Mouse (Mus musculus) liver, embryonic 16.5 days (tissue): ENCODE measurements at regions not wholly inside any gene's neighbourhood (a gene's known extent, or its start where the extent isn't known, plus 50 kb on each side); places are given as distances from the start of the nearest gene placed in this dataset.

Source experiments
- ATAC-seq: fragments of 200-750 bp; cut with Nextera tagmentation; 2 replicates; pipeline ENCODE4 v1.8.0; 2017; ENCODE audit warnings: low read depth, mild to moderate bottlenecking, moderate number of reproducible peaks, moderate library complexity
- H3K27ac ChIP-seq: fragments of 300-500 bp; sonication (generic); 2 replicates; pipeline ENCODE4 v1.5.1; 2014; ENCODE audit warnings: mild to moderate bottlenecking, low read length
- H3K27me3 ChIP-seq: fragments of 300-500 bp; sonication (generic); 2 replicates; pipeline ENCODE4 v1.6.1; 2014; ENCODE audit warnings: low read depth, low read length, mixed read lengths; ENCODE audit not compliant: control insufficient read depth, insufficient read depth
- H3K36me3 ChIP-seq: fragments of 300-500 bp; sonication (generic); 2 replicates; pipeline ENCODE4 v1.6.1; 2014; ENCODE audit warnings: mild to moderate bottlenecking; ENCODE audit not compliant: control insufficient read depth, insufficient read depth
- H3K4me1 ChIP-seq: fragments of 300-500 bp; sonication (generic); 2 replicates; pipeline ENCODE4 v1.6.1; 2014; ENCODE audit warnings: low read depth, low read length, mixed read lengths; ENCODE audit not compliant: control insufficient read depth
- H3K4me2 ChIP-seq: fragments of 300-500 bp; sonication (generic); 2 replicates; pipeline ENCODE4 v1.6.1; 2014; ENCODE audit warnings: low read depth, low read length, mixed read lengths
- H3K4me3 ChIP-seq: fragments of 300-500 bp; sonication (generic); 2 replicates; pipeline ENCODE4 v1.5.1; 2014; ENCODE audit warnings: low read depth, mild to moderate bottlenecking, low read length
- H3K9ac ChIP-seq: fragments of 300-500 bp; sonication (generic); 2 replicates; pipeline ENCODE4 v1.6.1; 2014; ENCODE audit warnings: low read depth, low read length
- H3K9me3 ChIP-seq: fragments of 300-500 bp; sonication (generic); replicated peaks from 2 replicates; pipeline ENCODE4 v1.6.1; 2016; ENCODE audit warnings: low read length; ENCODE audit not compliant: control insufficient read depth
- WGBS: fragments of 180-500 bp; shearing (Covaris S2); extraction: QIAGEN DNeasy Blood & Tissue Kit; methylation state at CpG from one replicate; pipeline ENCODE4 v1.1.7; 2014; ENCODE audit not compliant: insufficient replicate concordance; 5-methylcytosine and 5-hydroxymethylcytosine counted together

DNA sequence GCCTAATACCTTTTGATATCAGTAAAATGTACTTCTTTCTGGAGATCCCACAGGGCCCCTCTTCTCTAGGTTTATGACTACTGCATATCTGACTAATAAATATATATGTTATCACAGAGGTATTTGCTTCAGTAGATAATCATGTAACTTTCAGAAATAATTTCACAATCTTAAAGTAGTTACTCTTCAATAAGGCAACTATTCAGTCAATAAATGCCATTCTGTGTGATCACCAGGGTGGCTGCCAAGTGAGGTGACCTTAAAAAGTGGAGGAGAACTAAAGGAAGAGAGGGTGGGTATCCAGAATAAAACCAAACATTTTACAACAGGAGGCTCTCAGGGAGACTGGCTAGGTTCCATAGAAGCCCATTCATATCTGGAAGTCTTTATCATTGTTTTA lies 748.4 kb downstream of the Inhba start:
- H3K9me3 ChIP-seq: no peaks in the 10 kb centered on the region
- H3K4me1 ChIP-seq: no peaks in the 10 kb centered on the region
- no peak overlapping the region for H3K4me2 ChIP-seq
- H3K36me3 ChIP-seq: no peaks in the 10 kb centered on the region
- no peaks in the 10 kb centered on the region for H3K27me3 ChIP-seq
- H3K9ac ChIP-seq: no peak overlapping the region
- no peak overlapping the region for H3K27ac ChIP-seq
- no peak for ATAC-seq
- no peak overlapping the region for H3K4me3 ChIP-seq

DNA sequence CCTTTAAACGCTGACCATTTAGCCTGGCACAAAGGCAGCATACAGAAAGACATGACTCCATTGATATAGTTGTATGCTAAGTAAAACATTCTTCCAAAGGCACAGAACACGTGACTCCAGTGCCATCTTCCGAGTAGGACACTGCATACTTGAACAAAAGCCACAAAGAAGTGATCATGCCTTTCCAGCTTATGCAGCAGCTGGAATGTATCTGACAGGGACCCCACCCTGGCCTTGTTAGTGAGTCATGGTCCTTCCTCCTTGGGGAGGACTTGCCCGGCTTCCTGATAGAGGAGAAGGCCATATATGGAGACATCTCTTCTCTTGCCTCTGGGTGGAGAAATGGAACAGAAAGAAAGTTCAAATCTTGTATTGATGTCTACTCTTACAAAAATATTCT lies 749.8 kb downstream of the Inhba start:
- no peak overlapping the region for H3K4me3 ChIP-seq
- no peaks in the 10 kb centered on the region for H3K36me3 ChIP-seq
- ATAC-seq: no peak
- WGBS: 52% methylated on average over 4 of the region's 4 CpGs
- no peak overlapping the region for H3K4me2 ChIP-seq
- no peak overlapping the region for H3K27ac ChIP-seq
- no peaks in the 10 kb centered on the region for H3K4me1 ChIP-seq
- no peak overlapping the region for H3K9ac ChIP-seq
- no peaks in the 10 kb centered on the region for H3K9me3 ChIP-seq
- H3K27me3 ChIP-seq: no peaks in the 10 kb centered on the region

DNA sequence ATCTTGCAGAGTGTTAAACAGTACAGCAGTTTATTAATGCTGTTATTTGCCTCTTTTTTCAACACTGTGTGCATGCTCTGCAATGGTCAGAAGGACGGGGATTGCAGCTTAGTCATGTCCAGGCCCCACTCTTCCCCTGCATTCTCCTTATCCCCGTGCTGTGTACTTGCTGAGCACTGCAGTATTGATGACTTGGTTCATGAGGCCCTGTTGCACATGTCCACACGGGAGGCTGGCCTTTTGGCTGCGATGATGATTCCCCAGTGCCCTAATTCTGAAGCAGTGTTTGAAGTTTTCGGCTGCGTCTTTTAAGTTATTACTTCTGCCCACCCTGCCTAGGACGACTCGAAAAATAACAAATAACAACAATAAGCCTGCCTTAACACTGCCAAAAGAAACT lies 750.7 kb downstream of the Inhba start:
- Histone ChIP-seq H3K9ac (no peak overlapping the region), H3K4me3 (no peak overlapping the region), H3K4me2 (no peak overlapping the region), H3K27ac (no peak overlapping the region), H3K27me3 (no peaks in the 10 kb centered on the region), H3K4me1 (no peaks in the 10 kb centered on the region), H3K36me3 (no peaks in the 10 kb centered on the region), H3K9me3 (no peaks in the 10 kb centered on the region)
- ATAC-seq: no peak
- 67% methylated on average over 8 of the region's 8 CpGs for WGBS

DNA sequence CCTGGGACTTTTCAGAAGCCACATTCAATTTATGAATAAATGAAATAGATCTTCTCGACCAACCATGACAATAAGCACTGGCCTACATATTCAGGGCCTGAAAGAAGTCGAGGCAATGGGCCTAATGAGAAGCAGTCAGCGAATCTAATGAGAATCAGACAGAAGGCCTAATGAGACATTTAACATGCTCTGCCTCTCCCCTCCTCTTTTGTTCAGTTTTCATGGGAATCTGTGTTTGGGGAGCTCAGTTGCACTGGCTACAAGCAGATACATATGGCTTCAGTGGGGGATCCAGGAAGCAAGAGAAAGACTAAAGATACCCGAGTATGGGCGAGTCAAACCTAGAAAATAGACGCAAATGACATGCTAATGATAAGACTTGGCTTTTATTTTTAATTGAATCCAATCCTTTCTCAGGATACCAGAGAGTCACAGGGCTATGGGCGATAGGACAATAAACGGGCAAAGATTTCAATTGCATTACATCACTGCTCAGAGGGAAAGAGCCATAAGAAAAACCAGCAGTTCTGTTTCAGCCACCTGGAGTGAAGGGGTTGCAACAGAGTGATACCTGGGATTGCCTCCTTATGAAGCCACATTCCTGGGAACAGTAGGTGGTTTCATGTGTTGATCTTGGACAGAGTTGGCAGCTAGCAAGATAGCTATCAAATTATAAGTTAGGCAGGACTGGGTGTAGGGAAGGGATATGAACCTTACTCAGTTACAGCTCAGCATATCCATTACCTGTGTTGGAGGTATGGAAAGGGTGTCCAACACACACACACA lies 751.3 kb downstream of the Inhba start:
- WGBS: 60% methylated on average over 8 of the region's 8 CpGs
- ATAC-seq: no peak
- H3K27ac ChIP-seq: no peak overlapping the region
- no peaks in the 10 kb centered on the region for H3K9me3 ChIP-seq
- no peak overlapping the region for H3K9ac ChIP-seq
- H3K36me3 ChIP-seq: no peaks in the 10 kb centered on the region
- H3K4me3 ChIP-seq: no peak overlapping the region
- no peak overlapping the region for H3K4me2 ChIP-seq
- H3K4me1 ChIP-seq: no peaks in the 10 kb centered on the region
- H3K27me3 ChIP-seq: no peaks in the 10 kb centered on the region

DNA sequence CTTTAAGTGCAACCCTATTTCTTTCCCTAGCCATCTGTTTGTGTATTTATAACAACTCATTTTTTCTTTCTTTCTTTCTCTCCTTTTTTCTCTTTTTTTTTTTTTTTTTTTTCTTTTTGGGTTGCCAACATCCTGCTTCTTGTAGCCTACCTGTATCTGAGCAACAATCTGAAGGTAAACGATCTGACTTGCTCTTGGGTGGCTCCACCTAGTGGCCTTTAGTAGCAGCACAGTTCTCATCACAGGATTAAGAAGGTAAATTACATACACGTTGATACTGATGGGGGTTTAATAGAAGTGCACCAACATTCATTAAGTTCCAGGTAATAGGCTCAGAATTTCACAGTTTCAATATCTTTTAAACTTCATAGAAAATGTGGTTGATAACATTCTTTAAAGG lies 752.1 kb downstream of the Inhba start:
- Histone ChIP-seq H3K4me1 (no peaks in the 10 kb centered on the region), H3K4me3 (no peak overlapping the region), H3K9me3 (no peaks in the 10 kb centered on the region), H3K4me2 (no peak overlapping the region), H3K27ac (no peak overlapping the region), H3K36me3 (no peaks in the 10 kb centered on the region), H3K27me3 (no peaks in the 10 kb centered on the region), H3K9ac (no peak overlapping the region)
- WGBS: 1% methylated on average over 2 of the region's 2 CpGs
- no peak for ATAC-seq

DNA sequence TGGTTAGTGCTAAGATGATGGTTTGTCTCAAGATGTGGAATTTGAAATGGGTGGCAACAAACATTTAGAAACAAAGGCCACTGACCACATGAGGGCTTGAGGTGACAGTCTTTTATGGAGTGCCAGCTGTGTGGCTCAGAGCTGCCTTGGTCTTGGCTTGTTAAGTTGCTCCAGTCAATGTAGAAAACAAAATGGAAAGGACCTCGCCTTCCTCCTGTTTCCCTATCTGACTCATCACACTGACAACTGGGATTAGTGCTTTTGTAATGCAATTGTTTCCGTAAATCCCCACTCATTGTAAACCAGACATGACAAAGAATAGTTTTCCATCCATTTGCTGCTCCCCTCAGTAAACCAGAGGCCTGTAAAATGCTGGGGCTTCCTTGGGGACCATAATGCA lies 757.8 kb downstream of the Inhba start:
- ATAC-seq: no peak
- Histone ChIP-seq H3K4me2 (no peak overlapping the region), H3K27me3 (no peaks in the 10 kb centered on the region), H3K9ac (no peak overlapping the region), H3K4me1 (no peaks in the 10 kb centered on the region), H3K36me3 (no peaks in the 10 kb centered on the region), H3K27ac (no peak overlapping the region), H3K4me3 (no peak overlapping the region), H3K9me3 (no peaks in the 10 kb centered on the region)
- WGBS: 50% methylated on average over 2 of the region's 2 CpGs

DNA sequence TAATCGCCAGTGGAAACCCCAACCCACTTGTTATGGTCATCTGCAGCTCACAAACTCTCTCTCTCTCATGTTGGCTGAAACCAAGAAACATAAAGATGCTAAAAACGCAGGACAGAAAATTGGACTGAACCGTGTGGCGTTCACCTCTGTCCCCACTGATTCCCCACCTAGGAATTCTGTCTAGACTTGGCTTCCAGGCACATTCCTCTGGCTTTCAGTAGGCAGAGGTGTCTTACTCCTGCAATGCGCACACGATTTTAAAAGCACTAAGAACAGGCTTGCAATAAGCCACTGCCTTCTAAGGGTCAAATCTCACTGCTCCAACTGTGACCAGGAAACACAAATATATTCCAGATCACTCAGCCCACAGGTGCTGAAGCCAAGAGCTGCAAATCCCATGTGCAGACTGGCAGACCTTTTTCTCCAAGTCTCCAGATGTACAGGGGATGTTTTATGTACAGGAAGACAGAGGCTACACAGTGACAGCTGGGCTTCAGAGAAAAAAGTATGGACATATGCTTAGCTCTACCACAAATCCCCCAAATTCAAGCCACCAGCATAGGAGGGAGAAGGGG lies 758.3 kb downstream of the Inhba start:
- Histone ChIP-seq H3K4me1 (no peaks in the 10 kb centered on the region), H3K36me3 (no peaks in the 10 kb centered on the region), H3K9me3 (no peaks in the 10 kb centered on the region), H3K4me3 (no peak overlapping the region), H3K4me2 (no peak overlapping the region), H3K27me3 (no peaks in the 10 kb centered on the region), H3K27ac (no peak overlapping the region), H3K9ac (no peak overlapping the region)
- no peak for ATAC-seq
- 62% methylated on average over 6 of the region's 6 CpGs for WGBS

DNA sequence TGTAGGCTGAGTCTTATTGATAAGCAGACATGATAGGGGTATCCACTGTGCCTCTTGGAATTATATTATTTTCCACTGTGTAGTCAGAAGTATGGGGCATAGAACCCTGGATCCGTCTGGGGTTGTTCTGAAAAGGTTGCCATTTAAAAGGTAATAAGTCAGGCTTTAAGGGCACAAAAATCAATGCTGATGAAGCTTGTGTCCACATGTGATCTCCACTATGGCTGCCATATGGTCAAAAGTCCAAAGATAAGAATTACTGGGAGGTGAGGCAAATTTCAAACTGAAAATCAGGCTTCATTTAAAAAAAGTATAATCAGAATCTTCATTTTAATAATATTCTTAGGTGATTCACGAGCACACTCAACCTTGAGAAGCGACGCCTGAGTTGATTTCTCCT lies 760.2 kb downstream of the Inhba start:
- no peaks in the 10 kb centered on the region for H3K27me3 ChIP-seq
- no peak overlapping the region for H3K4me2 ChIP-seq
- H3K9ac ChIP-seq: no peak overlapping the region
- no peak for ATAC-seq
- WGBS: 59% methylated on average over 4 of the region's 4 CpGs
- no peaks in the 10 kb centered on the region for H3K36me3 ChIP-seq
- no peaks in the 10 kb centered on the region for H3K9me3 ChIP-seq
- no peak overlapping the region for H3K27ac ChIP-seq
- H3K4me1 ChIP-seq: no peaks in the 10 kb centered on the region
- no peak overlapping the region for H3K4me3 ChIP-seq

DNA sequence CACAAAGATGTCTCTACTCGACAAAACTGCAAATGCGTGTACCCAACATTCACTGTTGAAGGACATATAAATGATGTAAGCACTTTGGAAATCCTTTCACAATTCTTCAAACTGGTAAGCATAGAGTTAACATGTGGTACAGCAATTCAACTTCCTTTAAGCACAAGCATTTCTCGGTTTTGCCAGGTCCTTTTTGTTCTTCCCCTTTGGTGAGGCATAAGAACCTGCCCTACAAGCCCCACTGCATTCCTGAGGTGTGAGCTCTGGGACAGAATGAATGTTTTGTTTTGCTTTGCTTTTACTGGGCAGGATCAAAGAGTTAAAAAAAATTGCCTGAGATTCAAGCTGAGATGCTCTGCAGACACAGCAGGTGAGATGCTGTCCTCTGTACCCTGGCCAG lies 793.9 kb downstream of the Inhba start:
- Histone ChIP-seq H3K9me3 (no peaks in the 10 kb centered on the region), H3K27me3 (no peaks in the 10 kb centered on the region), H3K9ac (no peak overlapping the region), H3K4me2 (no peak overlapping the region), H3K4me1 (no peaks in the 10 kb centered on the region), H3K27ac (no peak overlapping the region), H3K36me3 (no peaks in the 10 kb centered on the region), H3K4me3 (no peak overlapping the region)
- no peak for ATAC-seq
- 38% methylated on average over 3 of the region's 3 CpGs for WGBS
